Mouse (Mus musculus) forebrain, postnatal 0 days (tissue): ENCODE data around the gene Pola1. TPM values are rescaled to one million over a fixed set of nuclear protein-coding genes. Genes with fewer than 3 reads are reported as not detected.

ENCODE experiments used
- ATAC-seq: fragments of 200-750 bp; cut with Nextera tagmentation; 2 replicates; pipeline ENCODE4 v1.8.0; 2017; ENCODE audit warnings: mild to moderate bottlenecking, moderate library complexity
- DNase-seq: peaks from one replicate; pipeline ENCODE4 v3.0.0-alpha.2; 2015
- H3K27ac ChIP-seq: fragments of 300-500 bp; sonication (generic); 2 replicates; pipeline ENCODE4 v1.5.1; 2014; ENCODE audit warnings: low read depth, mild to moderate bottlenecking, antibody characterized with exemption, low read length, moderate library complexity, mixed read lengths
- H3K27me3 ChIP-seq: fragments of 300-500 bp; sonication (generic); 2 replicates; pipeline ENCODE4 v1.6.1; 2014; ENCODE audit warnings: mild to moderate bottlenecking, low read length, mixed read lengths; ENCODE audit not compliant: insufficient read depth
- H3K36me3 ChIP-seq: fragments of 300-500 bp; sonication (generic); 2 replicates; pipeline ENCODE4 v1.6.1; 2014; ENCODE audit warnings: mild to moderate bottlenecking, moderate library complexity; ENCODE audit not compliant: insufficient read depth
- H3K4me1 ChIP-seq: fragments of 300-500 bp; sonication (generic); 2 replicates; pipeline ENCODE4 v1.6.1; 2014; ENCODE audit warnings: antibody characterized with exemption; ENCODE audit not compliant: insufficient read depth
- H3K4me2 ChIP-seq: fragments of 300-500 bp; sonication (generic); 2 replicates; pipeline ENCODE4 v1.6.1; 2014; ENCODE audit warnings: low read depth, mild to moderate bottlenecking, moderate library complexity
- H3K4me3 ChIP-seq: fragments of 300-500 bp; sonication (generic); 2 replicates; pipeline ENCODE4 v1.5.1; 2014; ENCODE audit warnings: low read depth, low read length, mixed read lengths
- H3K9ac ChIP-seq: fragments of 300-500 bp; sonication (generic); 2 replicates; pipeline ENCODE4 v1.6.1; 2014; ENCODE audit warnings: mild to moderate bottlenecking
- H3K9me3 ChIP-seq: fragments of 300-500 bp; sonication (generic); 2 replicates; pipeline ENCODE4 v1.6.1; 2016; ENCODE audit warnings: low read length
- CTCF ChIP-seq: sonication (generic); IDR thresholded peaks from 2 replicates; pipeline ENCODE4 v1.5.1; 2016; ENCODE audit warnings: antibody characterized with exemption, control low read depth, low read depth
- WGBS: fragments of 180-500 bp; shearing (Covaris S2); extraction: QIAGEN DNeasy Blood & Tissue Kit; methylation state at CpG from one replicate; pipeline ENCODE4 v1.1.7; 2014; 5-methylcytosine and 5-hydroxymethylcytosine counted together
- polyA plus RNA-seq: library from polyadenylated mRNA; unstranded; fragments of >200 nt; fragmentation: Nextera tagmentation; extraction: Ambion mirVana; gene quantifications from 2 replicates; pipeline ENCODE4 v1.2.1, GENCODE M21; 2015
- total RNA-seq: library from RNA; depleted of rRNA; stranded (reverse); fragments of >200 nt; gene quantifications from 2 replicates; pipeline ENCODE4 v1.2.3, GENCODE M21; 2014

The Pola1 gene
- total and polyA plus RNA-seq, 2 experiments from 2014 or later, result 2.5 to 9.6 TPM

GRCm38 (mm10) chrX:93602214-93602613 lies 29.7 kb downstream of the Pola1 start:
- Histone ChIP-seq H3K4me1 (no peaks in the 10 kb centered on the region), H3K36me3 (no peaks in the 10 kb centered on the region), H3K9ac (no peak overlapping the region), H3K4me3 (no peak overlapping the region), H3K9me3 (no peaks in the 10 kb centered on the region), H3K4me2 (no peak overlapping the region), H3K27me3 (no peaks in the 10 kb centered on the region), H3K27ac (no peak overlapping the region)
- no peak for DNase-seq
- ATAC-seq, result no peak
- TF ChIP-seq CTCF, result no peak
- WGBS, result 76% methylated on average over 1 of the region's 1 CpGs

DNA sequence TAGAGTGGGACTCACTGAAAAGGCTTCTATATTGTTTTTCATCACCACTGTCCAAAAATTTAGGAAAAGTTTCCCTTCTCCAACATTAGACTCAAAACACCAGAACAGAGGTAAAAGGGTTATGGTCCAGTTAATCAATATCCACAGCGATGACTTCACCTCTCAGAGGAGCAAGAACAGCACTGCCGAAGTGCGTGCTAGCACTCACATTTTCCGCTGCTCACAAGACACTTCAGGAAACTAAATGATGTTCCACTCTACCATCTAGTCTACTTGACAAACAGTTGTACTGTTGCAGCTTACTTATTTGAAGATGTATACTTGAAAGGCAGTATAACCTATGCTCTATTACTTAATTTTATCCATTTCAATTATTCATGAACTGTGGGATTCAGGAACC lies 37.7 kb downstream of the Pola1 start:
- DNase-seq (no peak), ATAC-seq (no peak)
- TF ChIP-seq CTCF, result no peak
- H3K9me3 ChIP-seq, result no peaks in the 10 kb centered on the region
- H3K36me3 ChIP-seq, result no peaks in the 10 kb centered on the region
- H3K4me3 ChIP-seq, result no peak overlapping the region
- no peaks in the 10 kb centered on the region for H3K4me1 ChIP-seq
- H3K27ac ChIP-seq, result no peak overlapping the region
- no peak overlapping the region for H3K4me2 ChIP-seq
- H3K9ac ChIP-seq, result no peak overlapping the region
- WGBS, result 97% methylated on average over 4 of the region's 4 CpGs
- H3K27me3 ChIP-seq, result no peaks in the 10 kb centered on the region

DNA sequence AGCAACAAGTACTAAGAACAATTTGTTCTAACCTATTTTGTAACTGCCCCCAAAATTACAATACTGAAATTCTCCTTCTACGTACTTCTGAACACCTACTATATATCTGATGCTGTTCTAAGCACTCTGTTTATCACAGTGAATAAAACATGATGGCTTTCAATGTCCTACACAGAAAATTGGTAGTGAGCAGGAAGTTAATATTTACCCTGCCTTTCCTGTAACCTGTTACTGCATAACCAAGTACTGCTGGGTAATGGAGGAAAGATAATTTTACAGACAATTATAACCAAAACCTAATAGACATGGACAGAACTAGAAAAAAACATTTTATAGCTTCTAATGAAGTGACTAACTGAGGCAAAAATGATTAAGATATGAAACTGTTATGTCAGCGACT lies 51.0 kb downstream of the Pola1 start:
- DNase-seq, result no peak
- Histone ChIP-seq H3K27ac (no peak overlapping the region), H3K4me3 (no peak overlapping the region), H3K4me1 (no peaks in the 10 kb centered on the region), H3K9ac (no peak overlapping the region), H3K9me3 (no peaks in the 10 kb centered on the region), H3K36me3 (no peaks in the 10 kb centered on the region), H3K27me3 (no peaks in the 10 kb centered on the region), H3K4me2 (no peak overlapping the region)
- 89% methylated on average over 2 of the region's 2 CpGs for WGBS
- TF ChIP-seq CTCF, result no peak
- no peak for ATAC-seq

DNA sequence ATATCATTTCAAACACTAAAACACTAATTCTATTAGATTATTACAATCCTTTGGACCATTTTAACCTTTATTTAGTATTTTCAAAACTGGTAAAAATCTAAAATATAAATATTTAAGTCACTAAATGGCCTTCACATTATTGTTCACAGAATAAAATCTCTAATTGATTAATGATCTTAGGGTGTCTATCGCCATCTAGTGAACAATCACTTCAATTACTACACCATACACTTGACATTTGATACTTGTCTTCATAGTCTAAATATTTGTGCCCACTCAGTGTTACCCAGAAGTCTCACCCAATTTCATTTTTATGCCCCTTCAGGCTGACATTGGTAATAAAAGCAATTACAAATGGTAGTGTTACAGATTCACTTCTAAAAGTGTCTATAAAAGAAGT lies 74.8 kb downstream of the Pola1 start:
- Histone ChIP-seq H3K27me3 (no peaks in the 10 kb centered on the region), H3K27ac (no peak overlapping the region), H3K4me1 (no peaks in the 10 kb centered on the region), H3K9me3 (no peaks in the 10 kb centered on the region), H3K36me3 (no peaks in the 10 kb centered on the region), H3K4me2 (no peak overlapping the region), H3K4me3 (no peak overlapping the region), H3K9ac (no peak overlapping the region)
- no peak for ATAC-seq
- 32% methylated on average over 1 of the region's 1 CpGs for WGBS
- DNase-seq, result peak; percentile 17
- TF ChIP-seq CTCF, result peak; percentile 46

DNA sequence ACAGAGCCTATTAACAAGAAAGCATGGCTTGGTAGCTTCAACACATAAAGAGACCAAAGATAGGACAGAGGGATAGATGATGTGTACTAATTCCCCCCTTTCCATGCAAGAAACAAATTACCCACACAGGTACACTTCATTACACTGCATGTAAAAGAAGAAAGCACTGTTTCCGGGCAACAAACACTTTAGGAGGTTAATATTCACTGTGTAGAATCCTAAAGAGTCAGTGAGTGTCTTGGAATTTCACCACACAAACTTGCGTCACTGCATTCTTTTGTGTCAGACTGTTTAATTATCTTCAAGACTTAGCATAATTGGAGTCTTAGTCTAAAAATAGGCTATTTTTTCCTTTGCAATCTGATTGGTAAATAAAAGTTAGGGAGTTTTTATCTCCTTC lies 92.2 kb downstream of the Pola1 start:
- Histone ChIP-seq H3K4me2 (no peak overlapping the region), H3K9me3 (no peaks in the 10 kb centered on the region), H3K27ac (no peak overlapping the region), H3K9ac (no peak overlapping the region), H3K4me3 (no peak overlapping the region), H3K36me3 (no peaks in the 10 kb centered on the region), H3K4me1 (no peaks in the 10 kb centered on the region), H3K27me3 (no peaks in the 10 kb centered on the region)
- DNase-seq, result no peak
- no peak for ATAC-seq
- 48% methylated on average over 2 of the region's 2 CpGs for WGBS
- TF ChIP-seq CTCF, result no peak

- TF ChIP-seq CTCF, result no peak
- no peaks in the 10 kb centered on the region for H3K27me3 ChIP-seq
- no peaks in the 10 kb centered on the region for H3K4me1 ChIP-seq
- no peaks in the 10 kb centered on the region for H3K36me3 ChIP-seq
- 61% methylated on average over 2 of the region's 2 CpGs for WGBS
- ATAC-seq, result no peak
- H3K4me3 ChIP-seq, result no peak overlapping the region
- no peak for DNase-seq
- no peak overlapping the region for H3K9ac ChIP-seq
- no peaks in the 10 kb centered on the region for H3K9me3 ChIP-seq
- no peak overlapping the region for H3K27ac ChIP-seq
- H3K4me2 ChIP-seq, result no peak overlapping the region
Observed at GRCm38 (mm10) chrX:93502865-93503353, 129.0 kb downstream of the Pola1 start.

GRCm38 (mm10) chrX:93497597-93497996 lies 134.4 kb downstream of the Pola1 start:
- no peak overlapping the region for H3K4me2 ChIP-seq
- no peaks in the 10 kb centered on the region for H3K27me3 ChIP-seq
- DNase-seq, result peak; percentile 12
- no peak overlapping the region for H3K4me3 ChIP-seq
- ATAC-seq, result peak; percentile 85; the same call in 1 of the 2 replicates
- H3K9ac ChIP-seq, result no peak overlapping the region
- no peak for TF ChIP-seq CTCF
- no peaks in the 10 kb centered on the region for H3K9me3 ChIP-seq
- H3K4me1 ChIP-seq, result no peaks in the 10 kb centered on the region
- no peaks in the 10 kb centered on the region for H3K36me3 ChIP-seq
- H3K27ac ChIP-seq, result no peak overlapping the region
- WGBS, result 58% methylated on average over 6 of the region's 6 CpGs
